Mouse (Mus musculus): Measurements from ENCODE around the gene Fam149b.

The Fam149b gene

DNA sequence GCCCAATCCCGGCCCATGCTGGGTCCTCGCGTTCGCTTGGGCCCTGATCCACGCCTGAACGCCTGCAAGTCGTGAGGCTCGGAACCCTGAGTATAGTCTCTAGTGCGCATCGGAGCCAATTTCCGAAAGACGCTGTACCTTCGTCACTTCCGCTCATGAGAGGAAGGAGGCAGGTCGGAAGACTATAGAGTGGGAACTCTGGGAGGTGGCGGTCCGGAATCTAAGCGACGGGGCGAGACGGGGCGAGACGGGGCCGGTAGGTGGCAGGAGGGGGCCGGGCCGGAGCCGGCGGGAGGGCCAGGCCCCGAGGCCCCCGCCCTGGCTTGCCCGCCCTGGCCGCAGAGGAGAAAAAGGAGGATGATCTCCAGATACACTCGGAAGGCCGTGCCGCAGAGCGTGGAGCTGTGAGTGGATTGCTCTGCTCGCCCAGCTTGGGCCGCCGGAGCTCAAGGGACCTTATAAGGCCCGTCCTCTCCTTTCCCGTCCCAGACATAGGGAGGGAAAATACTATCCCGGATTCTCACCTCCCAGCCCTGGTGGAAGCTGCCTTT, at the start of gene Fam149b, which contains the start of gene Ecd:
Fam149b (plus strand) TSS at position 172 of the 551 bp plus-strand sequence.
Ecd (minus strand) TSS at position 131 of the 551 bp plus-strand sequence.
- DNase-seq, result peak; percentile 95 to 96

DNA sequence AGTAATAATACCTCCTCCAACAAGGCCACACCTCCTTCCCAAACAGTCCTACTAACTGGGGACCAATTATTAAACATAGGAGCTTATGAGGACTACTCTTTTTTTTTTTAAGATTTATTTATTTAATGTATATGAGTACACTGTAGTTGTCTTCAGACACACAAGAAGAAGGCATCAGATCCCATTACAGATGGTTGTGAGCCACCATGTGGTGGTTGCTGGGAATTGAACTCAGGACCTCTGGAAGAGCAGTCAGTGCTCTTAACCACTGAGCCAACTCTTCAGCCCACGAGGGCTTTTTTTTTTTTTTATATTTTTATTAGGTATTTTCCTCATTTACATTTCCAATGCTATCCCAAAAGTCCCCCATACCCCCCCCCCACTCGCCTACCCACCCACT, 42.9 kb upstream of the Fam149b start:
- DNase-seq, result peak in 1 of 2 experiments; percentile 9

DNA sequence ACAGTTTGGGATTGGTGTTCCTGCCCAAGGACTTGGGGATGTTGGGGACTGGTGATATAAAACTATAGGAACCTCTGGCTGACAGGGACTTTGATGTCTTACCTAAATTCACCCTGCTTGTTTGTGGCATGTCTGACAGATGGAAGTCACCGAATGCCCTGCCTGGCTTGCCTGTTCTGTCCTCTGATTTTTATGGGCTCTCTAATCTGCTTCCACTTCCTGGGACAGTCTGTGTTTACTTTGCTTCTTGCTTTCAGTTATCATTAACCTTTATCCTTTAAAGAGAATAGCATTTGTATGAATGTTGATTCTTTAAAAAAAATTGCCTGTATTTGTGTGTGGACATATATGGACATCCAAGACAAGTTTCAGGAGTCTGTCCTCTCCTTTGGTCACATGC, 32.8 kb upstream of the Fam149b start:
- DNase-seq, result no peak

DNA sequence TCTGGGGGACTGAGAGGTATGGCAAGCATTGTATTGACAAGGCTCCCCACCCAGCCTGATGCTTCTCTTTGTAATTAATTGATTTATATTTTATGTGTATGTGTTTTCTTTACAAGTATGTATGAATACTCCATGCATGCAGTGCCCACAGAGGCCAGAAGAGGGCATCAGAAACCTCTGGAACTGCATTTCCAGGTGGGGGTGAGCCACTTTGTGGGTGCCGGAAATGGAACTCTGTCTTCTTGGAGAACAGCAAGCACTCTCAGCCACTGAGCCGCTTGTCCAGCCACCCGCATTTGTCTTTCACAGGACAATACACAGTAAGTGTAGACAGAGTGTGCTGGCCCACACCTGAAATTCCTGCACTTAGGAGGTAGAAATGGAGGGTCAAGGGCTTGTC, 28.5 kb upstream of the Fam149b start:
- DNase-seq, result peak in 1 of 2 experiments; percentile 61

DNA sequence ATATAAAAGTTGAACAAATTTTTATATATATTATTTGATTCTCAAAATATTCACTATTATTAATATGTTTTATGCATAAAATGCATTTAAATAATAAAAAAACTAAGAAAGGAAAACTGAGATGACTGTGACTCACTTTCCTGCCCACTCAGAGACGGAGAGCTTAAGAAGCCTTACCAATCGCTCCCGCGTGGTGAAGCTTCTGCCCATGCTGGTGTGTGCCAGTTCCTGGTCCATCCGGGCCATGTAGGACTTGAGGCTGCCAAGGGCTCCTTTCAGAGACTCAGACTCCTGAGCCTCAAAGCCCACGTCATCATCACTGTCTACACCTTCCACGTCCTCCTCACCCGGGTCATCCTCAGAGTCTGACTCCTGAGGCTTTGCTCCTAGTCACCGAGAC, 23.8 kb upstream of the Fam149b start:
- DNase-seq, result no peak

DNA sequence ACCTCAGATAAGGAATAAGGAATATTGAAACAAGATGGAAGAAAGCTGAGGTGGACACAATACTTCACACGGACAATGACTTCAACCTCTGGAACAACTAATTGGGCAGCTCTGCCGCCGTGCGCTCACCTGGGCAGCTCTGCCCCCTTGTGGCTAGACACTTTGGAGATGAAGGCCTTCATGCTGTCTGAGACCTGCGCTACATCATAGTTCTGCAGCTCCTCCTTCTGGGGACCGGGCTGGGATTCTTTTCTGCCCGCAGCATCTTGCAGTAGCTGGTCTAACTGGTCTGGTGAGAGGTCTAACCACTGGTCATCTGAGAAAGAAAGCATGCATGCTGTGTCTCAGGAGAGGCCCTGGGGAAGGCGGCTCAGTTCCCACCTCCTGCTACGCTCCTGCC, 19.5 kb upstream of the Fam149b start:
- DNase-seq, result peak; percentile 44 to 46

DNA sequence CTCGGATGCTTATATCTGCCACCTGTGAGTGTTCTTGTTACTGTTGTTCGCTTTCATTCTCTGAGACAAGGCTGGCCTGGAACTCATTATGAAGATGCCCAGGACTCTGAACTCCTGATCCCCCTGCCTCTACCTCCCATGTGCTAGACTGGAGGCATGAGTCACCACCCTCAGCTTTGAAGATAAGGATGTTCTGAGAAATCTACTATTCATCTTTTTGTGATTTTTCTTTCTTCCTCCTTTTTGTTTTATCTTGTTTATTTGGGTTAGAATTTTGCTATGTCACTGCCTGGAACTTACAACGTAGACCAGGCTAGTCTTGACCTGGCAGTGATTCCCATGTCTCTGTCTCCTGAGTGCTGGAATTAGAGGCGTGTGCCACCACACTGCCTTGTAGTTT, 16.6 kb upstream of the Fam149b start:
- no peak for DNase-seq

DNA sequence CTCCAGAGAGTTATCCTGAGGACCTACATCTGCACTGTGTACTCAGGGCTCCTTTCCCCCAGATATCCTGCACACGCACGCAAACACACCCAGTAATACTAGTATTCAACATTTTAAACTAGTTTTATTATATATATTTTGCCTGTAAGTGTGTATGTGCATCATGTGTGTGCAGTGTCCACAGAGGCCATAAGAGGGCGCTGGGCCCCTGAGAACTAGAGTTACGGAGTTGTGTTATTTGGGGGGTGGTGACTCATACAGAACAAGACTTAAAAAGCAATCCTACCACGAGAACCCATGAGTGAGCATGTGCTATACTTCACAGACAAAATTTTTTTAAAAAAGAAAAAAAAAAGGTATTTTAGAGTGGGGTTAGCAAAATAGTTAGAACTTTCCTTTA, 8.5 kb upstream of the Fam149b start:
- no peak for DNase-seq

DNA sequence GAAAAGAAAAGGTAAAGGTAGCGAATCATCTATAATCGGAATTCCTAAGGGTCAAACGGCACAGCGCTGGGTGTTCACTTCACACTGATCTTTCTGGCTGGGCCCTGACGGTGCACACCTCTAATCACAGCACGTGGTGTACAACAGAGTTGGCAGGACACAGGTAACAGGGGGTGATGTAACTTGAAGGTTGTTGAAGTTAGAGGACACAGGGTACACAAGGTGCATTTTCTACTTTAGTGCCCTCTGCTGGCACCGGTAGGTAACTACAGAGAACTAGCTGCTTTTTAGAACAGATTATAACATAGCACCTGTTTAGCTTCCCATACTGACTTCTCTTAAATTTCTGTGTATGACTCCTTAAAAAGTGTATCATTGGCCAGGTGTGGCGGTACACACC, 7.8 kb upstream of the Fam149b start:
- DNase-seq, result peak; percentile 32 to 54

DNA sequence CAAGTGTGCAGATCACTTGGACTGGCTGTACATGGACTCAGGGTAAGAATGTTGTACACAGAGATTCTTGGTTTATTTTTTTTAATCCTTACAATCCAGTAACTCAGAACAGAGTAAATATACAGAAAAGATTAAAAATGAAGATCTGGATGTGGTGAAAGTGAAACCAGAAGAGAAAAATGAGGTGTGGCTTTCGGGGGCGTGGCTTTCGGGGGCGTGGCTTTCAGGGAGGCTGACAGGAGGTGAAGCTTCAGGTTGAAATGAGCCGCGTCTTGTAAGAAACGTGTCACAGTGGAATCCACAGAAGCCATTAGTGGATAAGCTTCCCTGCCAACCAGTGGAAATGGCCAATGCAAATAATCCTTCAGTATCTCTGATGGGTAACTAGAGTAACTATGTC, 7.1 kb upstream of the Fam149b start:
- DNase-seq, result no peak

DNA sequence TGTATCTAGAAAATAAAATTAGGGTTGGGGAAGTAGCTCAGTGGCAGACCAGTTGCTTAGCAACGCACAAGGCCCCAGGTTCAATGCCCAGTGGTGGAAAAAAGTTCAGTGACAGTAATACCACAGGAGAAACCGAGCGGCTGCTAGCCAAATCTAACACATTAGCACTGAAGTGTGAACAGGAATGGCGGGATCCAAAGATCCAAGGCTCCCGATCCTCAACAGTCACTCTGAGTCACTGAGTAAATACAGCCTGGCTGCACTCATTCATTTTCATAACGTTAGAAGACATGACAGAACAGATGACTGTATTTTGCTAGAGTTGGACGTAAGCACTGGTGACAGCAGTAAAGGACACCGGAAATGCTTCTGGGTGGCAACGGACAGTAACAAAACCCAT, 2.1 kb upstream of the Fam149b start:
- no peak for DNase-seq

DNA sequence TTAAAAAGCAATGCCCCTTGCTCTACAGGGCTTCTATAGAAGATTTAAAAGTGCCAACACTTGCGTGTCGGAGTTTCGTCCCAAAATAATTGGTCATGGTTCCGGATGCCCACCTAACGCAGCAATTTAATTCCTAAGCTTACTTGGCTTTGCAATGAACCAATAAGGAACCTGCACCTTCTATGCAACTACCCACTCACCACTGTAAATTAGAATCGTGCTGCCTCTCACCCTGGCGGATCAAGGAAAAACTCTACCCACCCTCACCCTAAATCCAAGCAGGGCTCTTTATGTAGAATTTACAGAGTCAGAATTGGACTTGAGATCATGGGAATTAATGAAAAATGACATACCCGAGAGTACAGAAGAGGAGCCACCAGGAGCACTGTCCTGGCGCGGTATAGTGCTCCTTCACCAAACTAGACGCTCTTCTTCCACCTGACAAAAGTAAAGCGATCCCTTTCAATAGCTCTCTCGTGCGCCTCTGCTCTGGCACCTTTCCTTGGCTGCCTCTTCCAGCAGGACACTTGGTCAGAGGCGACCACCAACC, 446 bp upstream of the Fam149b start:
- DNase-seq, result no peak

DNA sequence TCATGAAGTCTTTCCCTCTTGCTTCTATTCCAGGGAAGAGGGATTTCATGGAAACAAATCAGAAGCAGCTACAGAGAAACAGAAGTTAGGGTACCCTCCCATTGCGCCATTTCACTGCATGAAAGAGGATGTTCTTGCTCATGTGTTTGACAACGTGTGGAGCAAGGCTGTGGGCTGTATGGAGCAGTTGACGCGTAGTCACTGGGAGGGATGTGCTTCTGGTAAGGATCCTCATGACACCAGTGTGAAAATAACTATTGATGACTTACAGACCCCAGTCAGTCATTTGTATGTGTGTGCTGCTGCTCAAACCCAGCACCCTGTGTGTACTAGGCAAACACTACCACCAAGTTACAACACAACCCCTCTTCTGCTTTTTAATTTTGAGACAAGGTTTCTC, 15.3 kb downstream of the Fam149b start:
- no peak for DNase-seq

DNA sequence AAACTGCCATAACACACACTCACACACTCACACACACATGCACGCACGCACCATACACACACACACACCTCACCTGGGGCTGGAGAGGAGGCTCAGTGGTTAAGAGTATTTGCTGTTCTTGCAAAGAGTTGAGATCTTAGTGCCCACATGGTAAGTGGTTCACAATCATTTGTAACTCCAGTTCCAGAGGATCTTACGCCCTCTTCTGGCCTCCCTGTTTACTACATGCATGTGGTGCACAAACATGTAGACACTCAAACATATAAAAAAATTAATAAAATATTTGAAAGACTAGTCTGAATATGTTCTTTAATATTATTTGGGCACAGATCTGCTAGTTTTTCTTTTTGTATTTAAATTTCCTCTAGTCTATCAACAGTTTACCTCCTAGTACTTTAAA, 20.3 kb downstream of the Fam149b start:
- DNase-seq, result no peak

DNA sequence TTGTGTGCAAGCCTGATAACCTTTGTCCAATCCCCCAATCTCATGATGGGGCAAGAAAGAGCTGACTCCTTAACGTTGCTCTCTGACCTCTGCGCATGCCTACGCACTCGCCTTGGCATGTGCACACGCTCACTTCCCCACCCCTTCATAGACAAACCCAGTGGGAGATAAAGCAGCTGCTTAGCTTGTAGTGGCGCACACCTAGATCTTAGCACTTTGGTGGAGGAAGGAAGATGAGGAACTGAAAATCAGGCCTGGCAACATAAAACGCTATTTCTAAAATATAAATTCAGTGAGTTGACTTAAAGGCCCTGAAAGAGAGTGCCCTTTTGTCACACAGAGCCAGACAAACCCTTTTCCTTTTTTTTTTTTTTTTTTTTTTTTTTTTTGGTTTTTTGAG, 22.8 kb downstream of the Fam149b start:
- DNase-seq, result no peak

DNA sequence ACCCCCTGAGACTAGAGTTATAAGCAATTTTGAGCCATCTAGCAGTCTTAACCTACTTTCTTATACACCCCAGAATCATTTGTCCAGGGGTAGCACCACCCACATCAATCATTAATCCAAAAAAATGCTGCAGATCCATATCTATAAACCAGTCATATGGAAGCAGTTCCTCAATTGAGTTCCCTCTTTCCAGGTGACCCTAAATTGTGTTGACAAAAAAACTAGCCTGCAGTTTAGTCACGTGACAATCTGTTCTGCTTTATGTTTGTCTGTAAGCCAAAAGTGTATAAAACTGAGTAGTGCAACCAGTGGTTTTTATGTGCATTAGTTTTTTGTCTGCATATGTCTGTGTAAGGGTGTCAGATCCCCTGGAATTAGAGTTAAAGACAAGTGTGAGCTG, 23.9 kb downstream of the Fam149b start:
- no peak for DNase-seq

DNA sequence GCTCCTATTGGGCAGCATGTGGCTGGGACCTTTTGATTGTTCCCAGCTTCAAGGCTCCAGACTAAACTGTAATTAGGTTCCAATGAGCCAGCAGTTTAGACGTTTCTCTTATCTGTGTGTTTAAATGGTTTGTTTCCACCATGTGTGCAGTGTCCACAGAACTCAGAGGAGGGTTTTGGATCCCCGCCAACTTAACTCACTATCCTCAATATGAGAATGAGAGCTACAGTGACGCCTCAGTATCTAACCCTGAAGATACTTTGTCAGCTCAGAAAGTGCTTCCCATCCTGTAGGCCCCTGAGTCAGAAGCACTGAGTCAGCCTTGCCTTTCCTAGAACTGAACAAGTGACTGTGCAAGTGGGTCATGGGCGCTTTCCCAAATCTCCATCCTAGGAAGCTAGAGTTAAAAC, 29.2 kb downstream of the Fam149b start:
- no peak for DNase-seq

DNA sequence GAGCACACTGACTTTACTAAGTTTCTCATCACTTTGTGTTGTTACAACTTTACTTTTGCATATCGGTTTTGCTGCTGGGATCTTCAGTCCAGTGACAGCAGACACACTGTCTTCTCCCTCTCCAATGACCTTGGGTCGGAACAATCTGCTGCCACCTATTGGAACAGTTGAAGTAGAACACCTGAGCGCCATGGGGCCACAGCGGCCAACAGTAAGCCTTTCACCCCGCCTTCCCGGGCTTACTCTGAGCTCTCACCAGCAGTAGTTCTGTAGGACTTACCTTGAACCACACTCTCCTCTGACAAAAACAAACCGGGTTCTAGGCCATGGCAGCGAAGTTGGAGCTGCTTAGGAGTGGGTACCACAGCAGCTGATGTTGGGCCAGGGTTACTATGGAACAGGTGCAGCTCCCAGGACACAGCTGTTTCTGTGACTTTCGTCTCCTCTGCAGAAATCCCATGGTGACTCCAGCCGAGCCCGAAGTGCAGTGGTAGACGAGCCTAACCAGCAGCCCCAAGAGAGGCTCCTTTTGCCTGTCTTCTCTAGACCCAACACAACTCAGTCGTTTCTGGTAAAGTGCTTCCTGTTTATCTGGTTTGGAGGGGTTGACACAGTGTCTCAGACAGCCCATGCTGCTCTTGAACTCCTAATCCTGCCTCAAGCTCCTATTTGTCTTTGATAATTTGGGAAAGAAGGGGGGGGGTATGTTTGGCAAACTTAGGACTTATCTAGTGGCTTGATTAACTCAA, 30.5 kb downstream of the Fam149b start:
- peak; percentile 61 to 74 for DNase-seq

DNA sequence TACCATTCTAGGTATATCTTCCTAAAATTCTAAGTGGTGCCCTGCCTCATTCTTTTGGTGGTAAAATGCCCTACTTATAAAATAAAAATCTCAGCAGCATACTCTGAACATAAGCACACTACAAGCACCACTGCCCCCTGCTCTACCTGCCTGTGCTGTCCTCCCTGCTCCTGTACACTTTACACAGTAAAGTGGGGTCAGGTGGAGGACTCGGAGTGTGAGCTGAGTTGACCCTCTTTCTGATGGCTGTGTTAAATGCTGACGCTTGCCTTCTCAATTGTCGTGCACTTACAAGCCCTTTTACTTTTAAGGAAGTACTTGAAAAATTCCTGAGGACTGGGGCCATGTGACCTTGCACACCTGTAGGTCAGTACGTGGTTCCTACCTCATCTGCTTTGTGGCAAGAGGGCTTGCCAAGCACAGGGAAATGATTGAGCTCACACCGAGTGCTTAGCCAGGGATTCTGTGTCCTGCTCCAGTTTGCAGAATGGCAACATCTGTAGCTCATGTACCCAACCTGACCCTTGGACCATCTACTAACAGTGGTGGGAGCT, 31.2 kb downstream of the Fam149b start:
- DNase-seq, result no peak

DNA sequence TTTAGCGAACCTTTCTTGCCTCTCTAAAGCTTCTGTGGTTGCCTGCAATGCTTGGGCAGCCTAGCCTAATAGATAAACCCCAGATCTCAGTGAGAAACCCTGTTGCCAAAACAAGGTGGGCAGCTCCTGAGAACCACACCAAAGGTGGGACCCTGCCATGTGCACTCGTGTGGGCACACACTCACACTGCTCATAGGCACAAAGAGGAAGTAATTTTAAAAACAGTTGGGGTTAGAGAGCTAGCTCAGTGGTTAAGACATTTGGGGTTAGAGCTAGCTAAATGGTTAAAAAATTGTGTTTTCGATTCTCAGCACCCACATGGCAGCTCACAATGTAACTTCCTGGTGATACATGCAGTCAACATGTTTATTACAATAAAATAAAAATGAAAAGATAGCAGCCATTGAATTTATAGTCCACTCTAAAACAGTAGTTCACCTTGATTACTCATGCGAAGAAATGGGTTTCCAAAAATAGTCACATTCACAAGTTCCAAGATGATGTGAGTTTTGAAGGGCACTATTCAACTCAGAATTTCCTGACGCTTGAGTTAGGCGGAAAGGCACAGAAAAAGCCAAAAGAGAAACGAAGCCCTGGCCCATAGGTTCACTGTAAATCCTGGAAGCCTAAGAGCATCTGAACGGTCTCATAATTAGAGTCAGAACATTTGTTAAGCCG, 31.9 kb downstream of the Fam149b start:
- no peak for DNase-seq

DNA sequence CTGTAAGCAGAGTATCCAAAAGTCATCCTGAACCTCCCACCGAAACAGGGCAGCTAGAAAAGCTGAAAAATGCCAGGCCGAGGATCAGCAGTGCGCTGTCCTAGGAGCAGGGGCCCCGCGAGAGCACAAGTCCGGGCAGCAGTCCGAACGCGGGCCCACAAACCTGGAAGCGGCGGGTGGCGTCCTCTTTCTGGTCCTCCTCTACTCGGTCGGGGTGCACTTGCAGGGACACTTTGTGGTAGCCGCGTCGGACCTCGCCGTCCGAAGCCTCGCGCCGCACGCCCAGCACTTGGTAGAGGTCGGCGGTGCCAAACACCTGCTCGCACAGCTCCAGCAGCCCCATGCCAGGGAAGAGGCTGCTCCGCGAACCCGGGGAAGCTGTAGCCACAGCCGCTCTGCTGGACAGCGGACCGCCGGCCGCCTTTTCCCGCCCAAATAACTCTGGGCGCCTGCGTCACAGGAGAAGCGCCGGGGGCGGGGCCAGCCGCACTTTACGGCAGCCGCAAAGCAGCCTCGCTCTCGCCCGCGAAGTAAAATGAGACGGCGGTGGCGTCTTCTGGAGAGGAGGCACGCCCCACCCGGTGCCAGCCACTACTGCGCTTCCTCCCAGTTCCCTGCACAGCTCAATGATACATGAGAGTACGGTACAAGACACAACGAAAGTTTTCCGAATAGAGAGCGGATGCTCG, 40.6 kb downstream of the Fam149b start, which contains the start of gene Dnajc9:
Dnajc9 (minus strand) TSS at position 470 of the 689 bp plus-strand sequence.
- peak; percentile 97 for DNase-seq

DNA sequence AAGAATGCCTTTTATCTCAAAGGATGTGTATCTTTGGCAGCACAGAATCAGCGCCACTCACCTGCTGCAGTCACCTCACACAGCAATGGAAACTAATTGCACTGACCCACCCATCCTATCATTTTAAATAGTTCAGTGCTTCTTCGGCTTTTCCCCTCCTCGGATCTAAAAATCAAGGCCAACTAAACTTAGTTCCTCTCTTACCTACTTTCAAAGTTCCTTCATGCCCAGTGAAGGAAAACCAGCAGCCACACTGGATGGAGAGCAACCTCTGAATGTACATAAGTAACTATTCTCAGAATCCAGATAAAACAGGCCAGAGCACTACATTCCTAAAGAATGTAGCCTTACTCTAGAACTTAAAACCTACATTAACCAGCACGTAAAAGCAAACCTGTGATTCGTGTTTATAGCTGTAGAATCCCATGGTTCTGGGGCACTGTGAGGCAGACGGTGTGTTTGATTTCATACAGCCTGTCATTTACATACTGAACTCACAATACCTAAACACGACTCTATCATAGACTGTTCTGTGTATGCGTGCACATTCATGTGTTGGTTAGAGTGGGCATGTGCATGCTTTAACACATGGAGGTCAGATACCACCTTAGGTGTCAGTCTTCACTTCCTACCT, 41.6 kb downstream of the Fam149b start:
- DNase-seq, result no peak

Data from kidney, postnatal 25 days (tissue).